Mouse (Mus musculus) testis, postnatal 10 days (tissue): ENCODE measurements around the gene Rnpep.

Source experiments
- DNase-seq: peaks from one replicate; pipeline ENCODE4 v3.0.0; 2021; ENCODE audit warnings: low spot score

The Rnpep gene

GRCm38 (mm10) chr1:135283826-135284291 is at the start of gene Rnpep:
Gene Rnpep (minus strand): TSS chr1:135284084.
- DNase-seq: peak; percentile 76

GRCm38 (mm10) chr1:135330578-135330977 is 46.7 kb upstream of the Rnpep start:
- DNase-seq: no peak

- no peak for DNase-seq
Observed at GRCm38 (mm10) chr1:135328368-135328767, 44.5 kb upstream of the Rnpep start.

GRCm38 (mm10) chr1:135325934-135326333 is 42.0 kb upstream of the Rnpep start:
- DNase-seq: no peak

- peak; percentile 83 for DNase-seq
Observed at GRCm38 (mm10) chr1:135324571-135324970, 40.7 kb upstream of the Rnpep start, which contains the start of gene Lmod1. Gene Lmod1 (plus strand): TSS chr1:135324807.

- DNase-seq: no peak
Observed at GRCm38 (mm10) chr1:135323367-135323901, 39.5 kb upstream of the Rnpep start.

GRCm38 (mm10) chr1:135313284-135314031 is 29.6 kb upstream of the Rnpep start, which contains the start of gene Timm17a:
Gene Timm17a (minus strand): TSS chr1:135313778.
- DNase-seq: peak; percentile 91

- no peak for DNase-seq
Observed at GRCm38 (mm10) chr1:135312201-135312600, 28.3 kb upstream of the Rnpep start.

- no peak for DNase-seq
Observed at GRCm38 (mm10) chr1:135311356-135311755, 27.5 kb upstream of the Rnpep start.

- no peak for DNase-seq
Observed at GRCm38 (mm10) chr1:135290908-135291307, 7.0 kb upstream of the Rnpep start.

- no peak for DNase-seq
Observed at GRCm38 (mm10) chr1:135286311-135286710, 2.4 kb upstream of the Rnpep start.

- DNase-seq: no peak
Observed at GRCm38 (mm10) chr1:135283287-135283825, 528 bp downstream of the Rnpep start.

- DNase-seq: no peak
Observed at GRCm38 (mm10) chr1:135282536-135283286, 1.2 kb downstream of the Rnpep start.

GRCm38 (mm10) chr1:135281841-135282240 is 2.0 kb downstream of the Rnpep start:
- no peak for DNase-seq

- DNase-seq: peak; percentile 73
Observed at GRCm38 (mm10) chr1:135280646-135281045, 3.2 kb downstream of the Rnpep start.

GRCm38 (mm10) chr1:135271371-135271770 is 12.5 kb downstream of the Rnpep start:
- no peak for DNase-seq

GRCm38 (mm10) chr1:135267663-135268446 is 16.0 kb downstream of the Rnpep start:
- no peak for DNase-seq

- no peak for DNase-seq
Observed at GRCm38 (mm10) chr1:135265834-135266233, 18.1 kb downstream of the Rnpep start.

- DNase-seq: no peak
Observed at GRCm38 (mm10) chr1:135263316-135263715, 20.6 kb downstream of the Rnpep start.

GRCm38 (mm10) chr1:135262329-135262728 is 21.6 kb downstream of the Rnpep start:
- DNase-seq: no peak

- DNase-seq: no peak
Observed at GRCm38 (mm10) chr1:135260931-135261330, 23.0 kb downstream of the Rnpep start.

- peak; percentile 89 for DNase-seq
Observed at GRCm38 (mm10) chr1:135259128-135259436, 24.8 kb downstream of the Rnpep start.
